Mouse (Mus musculus): ENCODE measurements at regions not wholly inside any gene's neighbourhood (a gene's known extent, or its start where the extent isn't known, plus 50 kb on each side); places are given as distances from the start of the nearest gene placed in this dataset.

GRCm38 (mm10) chr5:149909108-149909739 is 109.3 kb upstream of the Rxfp2 start:
- DNase-seq: no peak

- DNase-seq: no peak
Observed at GRCm38 (mm10) chr5:149909971-149910370, 108.5 kb upstream of the Rxfp2 start.

- DNase-seq: no peak
Observed at GRCm38 (mm10) chr5:149911968-149912367, 106.5 kb upstream of the Rxfp2 start.

GRCm38 (mm10) chr5:149915761-149916160 is 102.7 kb upstream of the Rxfp2 start:
- DNase-seq: no peak

GRCm38 (mm10) chr5:149917374-149917773 is 101.1 kb upstream of the Rxfp2 start:
- no peak for DNase-seq

GRCm38 (mm10) chr5:149919097-149919496 is 99.4 kb upstream of the Rxfp2 start:
- no peak for DNase-seq

GRCm38 (mm10) chr5:149920326-149920725 is 98.1 kb upstream of the Rxfp2 start:
- no peak for DNase-seq

- DNase-seq: no peak
Observed at GRCm38 (mm10) chr5:149924501-149924900, 94.0 kb upstream of the Rxfp2 start.

GRCm38 (mm10) chr5:149926786-149927185 is 91.7 kb upstream of the Rxfp2 start:
- DNase-seq: no peak

GRCm38 (mm10) chr5:149931574-149932161 is 86.8 kb upstream of the Rxfp2 start:
- no peak for DNase-seq

- DNase-seq: no peak
Observed at GRCm38 (mm10) chr5:149932220-149932619, 86.3 kb upstream of the Rxfp2 start.

GRCm38 (mm10) chr5:149945651-149946050 is 72.8 kb upstream of the Rxfp2 start:
- DNase-seq: no peak

GRCm38 (mm10) chr5:149947491-149947890 is 71.0 kb upstream of the Rxfp2 start:
- no peak for DNase-seq

GRCm38 (mm10) chr5:149956931-149957330 is 61.5 kb upstream of the Rxfp2 start:
- no peak for DNase-seq

- DNase-seq: no peak
Observed at GRCm38 (mm10) chr5:149961178-149961577, 57.3 kb upstream of the Rxfp2 start.

- DNase-seq: no peak
Observed at GRCm38 (mm10) chr5:149964748-149965147, 53.7 kb upstream of the Rxfp2 start.
